Mouse (Mus musculus): ENCODE data around the gene Rasal1.

DNA sequence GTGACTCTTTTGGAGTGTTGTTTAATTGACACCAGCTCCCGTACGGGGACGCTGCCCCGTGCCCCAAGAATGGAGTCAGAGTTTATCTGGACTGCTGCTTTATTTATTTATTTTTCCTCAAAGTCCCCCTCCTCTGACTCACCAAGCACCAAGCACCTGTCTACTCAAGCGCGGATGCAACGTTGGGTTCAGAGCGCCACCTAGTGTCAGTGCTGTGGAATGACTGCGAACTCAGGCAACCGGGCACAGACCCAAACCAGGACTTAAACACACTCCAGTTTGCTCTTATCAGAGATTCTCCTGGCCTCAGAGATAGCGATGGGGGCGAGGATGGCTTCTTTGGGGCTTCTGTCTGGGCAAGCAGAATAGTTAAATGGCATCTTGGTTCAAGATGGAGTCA, 25.0 kb downstream of the Rasal1 start:
- TF ChIP-seq POLR2A (IDR thresholded peaks at IDR 0.05; ENCODE audit: control insufficient read depth, low read depth, low read length) (no peak), CTCF (IDR thresholded peaks at IDR 0.05; ENCODE audit: control insufficient read depth, insufficient read depth, insufficient replicate concordance, low read depth, low read length) (peak; percentile 96)
